Mouse (Mus musculus) urinary bladder, postnatal 25 days (tissue): ENCODE data around the gene Islr.
A peak's percentile ranks its signal among the peaks of the same experiment; 100 is the strongest.

Experiments used
- DNase-seq: peaks from one replicate; pipeline ENCODE4 v3.0.0; 2022; ENCODE audit warnings: low spot score

Gene Islr

GRCm38 (mm10) chr9:58111431-58111830 lies 92.7 kb downstream of the Islr start:
- peak; percentile 13 for DNase-seq

- DNase-seq, result no peak
Measured at GRCm38 (mm10) chr9:58110787-58111186, 93.3 kb downstream of the Islr start.

- no peak for DNase-seq
Measured at GRCm38 (mm10) chr9:58107494-58107893, 96.6 kb downstream of the Islr start.
